Mouse (Mus musculus) thymus, postnatal 10 days (tissue): ENCODE results near the gene Meis1.
A peak's percentile ranks its signal among the peaks of the same experiment; 100 is the strongest.

Source experiments
- DNase-seq, 2 experiments: peaks; one replicate each; pipeline ENCODE4 v3.0.0; 2021; ENCODE audit warnings: low spot score in 2 of 2

The Meis1 gene

GRCm38 (mm10) chr11:18905431-18905830 is 113.4 kb downstream of the Meis1 start:
- no peak for DNase-seq

- no peak for DNase-seq
Observed at GRCm38 (mm10) chr11:18904880-18905279, 113.9 kb downstream of the Meis1 start.

- DNase-seq = no peak
Observed at GRCm38 (mm10) chr11:18904285-18904684, 114.5 kb downstream of the Meis1 start.

GRCm38 (mm10) chr11:18900489-18900888 is 118.3 kb downstream of the Meis1 start:
- DNase-seq = no peak

GRCm38 (mm10) chr11:18898862-18899261 is 119.9 kb downstream of the Meis1 start:
- no peak for DNase-seq

GRCm38 (mm10) chr11:18897921-18898646 is 120.7 kb downstream of the Meis1 start:
- DNase-seq = no peak

- no peak for DNase-seq
Observed at GRCm38 (mm10) chr11:18897250-18897649, 121.5 kb downstream of the Meis1 start.

GRCm38 (mm10) chr11:18892470-18892869 is 126.3 kb downstream of the Meis1 start:
- no peak for DNase-seq

- DNase-seq = no peak
Observed at GRCm38 (mm10) chr11:18889139-18889538, 129.6 kb downstream of the Meis1 start.

GRCm38 (mm10) chr11:18888651-18889050 is 130.1 kb downstream of the Meis1 start:
- DNase-seq = no peak

- no peak for DNase-seq
Observed at GRCm38 (mm10) chr11:18885729-18886325, 133.0 kb downstream of the Meis1 start.

- DNase-seq = no peak
Observed at GRCm38 (mm10) chr11:18885036-18885728, 133.6 kb downstream of the Meis1 start.

- no peak for DNase-seq
Observed at GRCm38 (mm10) chr11:18883987-18884386, 134.8 kb downstream of the Meis1 start.

- DNase-seq = no peak
Observed at GRCm38 (mm10) chr11:18883507-18883881, 135.3 kb downstream of the Meis1 start.

- DNase-seq = no peak
Observed at GRCm38 (mm10) chr11:18882747-18883506, 135.9 kb downstream of the Meis1 start.

- no peak for DNase-seq
Observed at GRCm38 (mm10) chr11:18882315-18882714, 136.5 kb downstream of the Meis1 start.

- DNase-seq = no peak
Observed at GRCm38 (mm10) chr11:18880806-18881205, 138.0 kb downstream of the Meis1 start.

- no peak for DNase-seq
Observed at GRCm38 (mm10) chr11:18879456-18879818, 139.3 kb downstream of the Meis1 start.

- no peak for DNase-seq
Observed at GRCm38 (mm10) chr11:18878748-18879455, 139.9 kb downstream of the Meis1 start.

GRCm38 (mm10) chr11:18878016-18878415 is 140.8 kb downstream of the Meis1 start:
- no peak for DNase-seq

GRCm38 (mm10) chr11:18877626-18878011 is 141.2 kb downstream of the Meis1 start:
- DNase-seq = peak in 1 of 2 experiments; percentile 6
